Mouse (Mus musculus) C2C12 (cell line): ENCODE measurements around the gene Robo1.

Experiments used
- CEBPB ChIP-seq: IDR thresholded peaks from one replicate; pipeline ENCODE4 v1.6.1; 2011; ENCODE audit warnings: low read depth, mild to moderate bottlenecking, control low read depth, moderate library complexity
- CTCF ChIP-seq: IDR thresholded peaks from one replicate; pipeline ENCODE4 v1.5.1; 2011; ENCODE audit not compliant: control insufficient read depth, insufficient read depth, insufficient read length
- FOSL1 ChIP-seq: IDR thresholded peaks from one replicate; pipeline ENCODE4 v1.8.0; 2011; ENCODE audit warnings: mild to moderate bottlenecking, low read length; ENCODE audit not compliant: poor library complexity, insufficient read depth, severe bottlenecking
- MAX ChIP-seq: IDR thresholded peaks from one replicate; pipeline ENCODE4 v1.6.1; 2011; ENCODE audit warnings: mild to moderate bottlenecking, control low read depth
- MYOD1 ChIP-seq: IDR thresholded peaks from one replicate; pipeline ENCODE4 v1.6.1; 2011; ENCODE audit warnings: low read depth; ENCODE audit not compliant: control insufficient read depth, insufficient read length
- USF1 ChIP-seq: IDR thresholded peaks from one replicate; pipeline ENCODE4 v1.6.1; 2011; ENCODE audit warnings: low read depth, mild to moderate bottlenecking, control low read depth, moderate library complexity

GRCm38 (mm10) chr16:72773034-72773433 lies 464.9 kb downstream of the Robo1 start:
- TF ChIP-seq CTCF (no peak), MAX (no peak), USF1 (no peak), FOSL1 (no peak), MYOD1 (no peak), CEBPB (no peak)
